Mouse (Mus musculus): Measurements from ENCODE around the gene Ipo7.

Ipo7 gene

DNA sequence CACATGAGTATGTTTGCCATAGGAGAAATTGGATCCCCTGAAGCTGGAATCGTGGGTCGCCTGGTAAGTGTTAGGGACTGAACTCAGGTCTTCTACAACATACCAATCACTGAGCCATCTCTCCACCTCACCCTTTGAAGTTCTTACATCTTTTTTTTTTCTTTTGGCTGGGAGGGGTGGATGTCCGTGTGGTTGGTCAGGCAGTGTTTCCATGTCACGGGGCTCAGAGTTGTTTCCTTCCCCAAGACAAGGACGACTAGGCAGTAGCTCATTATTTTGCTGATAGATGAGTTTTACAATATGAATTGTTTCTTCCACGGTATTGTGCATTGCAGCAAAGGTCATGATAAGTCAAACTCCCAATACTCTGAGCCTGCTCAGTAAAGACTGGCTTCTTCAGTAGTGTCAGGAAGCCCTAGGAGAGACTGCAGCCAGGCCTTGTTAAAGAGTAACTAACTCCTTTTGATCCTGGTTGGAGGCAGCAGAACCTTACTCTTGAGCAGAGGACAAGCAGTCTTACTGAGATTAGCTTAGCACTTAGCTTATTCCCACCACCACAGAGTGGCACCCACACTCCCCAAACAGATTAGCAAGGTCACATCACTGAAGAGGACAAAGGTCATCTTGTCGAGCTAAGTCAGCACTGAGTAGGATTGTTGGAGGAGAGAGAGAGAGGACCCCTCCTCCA lies 79.2 kb downstream of the Ipo7 start:
- in situ Hi-C loops (cut with MboI; ENCODE audit: low sequenced_read_pairs), result no loop called here

- in situ Hi-C loops (cut with MboI; ENCODE audit: low sequenced_read_pairs), result no loop called here
Observed at GRCm38 (mm10) chr7:110100854-110101253, 82.8 kb downstream of the Ipo7 start.

- in situ Hi-C loops (cut with MboI; ENCODE audit: low sequenced_read_pairs), result no loop called here
Observed at GRCm38 (mm10) chr7:110101266-110101665, 83.2 kb downstream of the Ipo7 start.

DNA sequence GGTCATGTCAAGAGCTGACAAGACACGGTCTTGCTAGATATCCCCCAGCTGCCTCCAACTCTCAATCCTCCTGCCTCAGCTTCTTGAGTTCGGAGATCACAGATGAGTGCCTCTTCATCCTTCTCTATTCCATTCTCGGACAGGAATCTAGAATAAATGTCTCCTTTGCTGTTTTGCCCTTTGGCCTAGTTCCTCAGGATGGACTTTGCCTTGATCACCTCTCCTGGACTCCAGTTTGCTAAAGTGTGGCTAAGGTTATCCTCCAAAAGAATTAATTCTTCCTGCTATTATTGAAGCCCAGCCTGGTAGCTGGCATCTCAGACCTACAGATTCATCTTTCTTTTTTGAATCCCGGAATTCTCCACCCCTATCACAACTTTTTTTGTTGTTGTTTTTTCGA lies 87.0 kb downstream of the Ipo7 start:
- in situ Hi-C loops (cut with MboI; ENCODE audit: low sequenced_read_pairs), result no loop called here

Measured in CH12F3 (cell line).